Mouse (Mus musculus) T-helper 2 cell (primary cell): Measurements from ENCODE around the gene Tmem161b.

Experiments used
- in situ Hi-C: fragments of 300-600 bp; cut with MboI, MseI; formaldehyde crosslinking; loops from one replicate; pipeline ENCODE4 v1.15.1; 2025; ENCODE audit warnings: high pct_unique_total_duplicates

Gene Tmem161b

GRCm38 (mm10) chr13:84345114-84345513, 123.0 kb downstream of the Tmem161b start:
- in situ Hi-C loops = loop anchor here (5.0 kb wide), 1 partner anchor 628 kb away; no protein-coding TSS in a partner anchor
